Mouse (Mus musculus): Measurements from ENCODE around the gene Ppp2r2c. TPM values are rescaled to one million over a fixed set of nuclear protein-coding genes. Genes with fewer than 3 reads are reported as not detected.

Ppp2r2c gene
- polyA plus RNA-seq, 1 experiment from 2014 or later: 64.1 TPM

DNA sequence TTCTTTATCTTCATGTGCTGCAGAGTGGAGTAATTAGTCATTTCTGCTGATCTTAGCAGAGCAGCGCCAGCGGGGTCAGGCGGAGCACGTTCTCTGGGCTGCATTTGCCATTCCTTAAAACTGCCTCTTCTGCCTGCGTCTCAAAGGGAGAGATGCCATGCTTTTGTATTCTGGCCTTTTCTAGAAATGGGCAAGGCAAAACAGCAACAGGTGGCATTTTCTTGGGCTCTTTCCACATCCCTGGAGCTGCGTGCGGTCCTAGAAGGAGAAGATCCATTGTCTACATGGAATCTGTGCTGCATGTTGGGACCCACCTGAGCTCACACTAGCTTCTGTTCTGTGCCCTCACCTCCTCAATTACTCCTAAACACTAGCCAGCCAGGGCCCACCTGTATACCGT is 29.7 kb downstream of the Ppp2r2c start:
- no peaks in the 10 kb centered on the region for H3K27me3 ChIP-seq (ENCODE audit: control insufficient read depth, insufficient read depth, low read length)
- no peak overlapping the region for H3K27ac ChIP-seq (ENCODE audit: low read depth, low read length)
- H3K9me3 ChIP-seq (ENCODE audit: control insufficient read depth, low read length): no peaks in the 10 kb centered on the region
- 88% methylated on average over 8 of the region's 8 CpGs for WGBS
- no peak overlapping the region for H3K4me2 ChIP-seq (ENCODE audit: low read depth, low read length)
- no peaks in the 10 kb centered on the region for H3K36me3 ChIP-seq (ENCODE audit: control insufficient read depth, insufficient read depth, low read length)
- no peak for ATAC-seq (ENCODE audit: low read depth)
- no peak overlapping the region for H3K9ac ChIP-seq (replicated peaks; ENCODE audit: low read depth, low read length)
- H3K4me1 ChIP-seq (ENCODE audit: control insufficient read depth, insufficient read depth, low read length): peaks cover 23% of the 10 kb centered on the region
- H3K4me3 ChIP-seq (ENCODE audit: low read depth, low read length): no peak overlapping the region

DNA sequence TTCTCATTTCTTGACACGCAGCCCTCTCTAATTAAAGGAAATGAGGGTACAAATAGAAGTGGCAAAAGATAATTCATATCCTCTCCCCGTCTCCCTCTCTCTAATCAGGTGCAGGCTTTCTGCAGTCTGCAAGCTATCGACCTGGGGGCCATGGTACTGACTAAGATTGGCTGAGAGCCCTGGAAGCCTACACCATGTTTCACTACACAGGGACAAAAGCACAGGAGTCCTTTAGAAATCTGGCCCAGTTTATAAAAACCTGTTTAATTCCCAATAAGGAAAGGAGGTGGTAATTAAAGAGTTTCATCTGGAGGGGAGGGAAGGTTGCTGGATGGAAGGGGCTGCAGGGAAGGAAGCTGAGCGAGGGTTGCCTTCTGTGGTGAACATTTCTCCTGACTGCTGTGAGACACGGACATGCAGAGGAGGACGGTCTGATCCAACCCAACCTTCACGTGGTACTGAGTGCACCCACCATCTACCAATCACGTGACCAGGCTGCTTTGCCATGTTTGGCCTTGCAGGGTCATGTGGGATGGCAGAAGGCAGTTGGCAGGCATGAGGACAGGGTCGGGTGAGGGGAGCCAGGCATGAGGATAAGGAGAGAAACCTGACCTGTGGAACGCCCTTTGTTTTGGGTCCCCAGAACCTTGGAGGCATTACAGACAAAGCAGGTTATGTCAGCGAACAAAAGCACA is 30.2 kb downstream of the Ppp2r2c start:
- no peak for ATAC-seq (ENCODE audit: low read depth)
- H3K36me3 ChIP-seq (ENCODE audit: control insufficient read depth, insufficient read depth, low read length): no peaks in the 10 kb centered on the region
- H3K9ac ChIP-seq (replicated peaks; ENCODE audit: low read depth, low read length): no peak overlapping the region
- 83% methylated on average over 11 of the region's 11 CpGs for WGBS
- H3K9me3 ChIP-seq (ENCODE audit: control insufficient read depth, low read length): no peaks in the 10 kb centered on the region
- H3K4me2 ChIP-seq (ENCODE audit: low read depth, low read length): no peak overlapping the region
- H3K4me3 ChIP-seq (ENCODE audit: low read depth, low read length): no peak overlapping the region
- peaks cover 23% of the 10 kb centered on the region for H3K4me1 ChIP-seq (ENCODE audit: control insufficient read depth, insufficient read depth, low read length)
- no peaks in the 10 kb centered on the region for H3K27me3 ChIP-seq (ENCODE audit: control insufficient read depth, insufficient read depth, low read length)
- 0 out of 2 replicates have a peak overlapping the region, but pooled peaks have one; percentile 10 for H3K27ac ChIP-seq (ENCODE audit: low read depth, low read length)

DNA sequence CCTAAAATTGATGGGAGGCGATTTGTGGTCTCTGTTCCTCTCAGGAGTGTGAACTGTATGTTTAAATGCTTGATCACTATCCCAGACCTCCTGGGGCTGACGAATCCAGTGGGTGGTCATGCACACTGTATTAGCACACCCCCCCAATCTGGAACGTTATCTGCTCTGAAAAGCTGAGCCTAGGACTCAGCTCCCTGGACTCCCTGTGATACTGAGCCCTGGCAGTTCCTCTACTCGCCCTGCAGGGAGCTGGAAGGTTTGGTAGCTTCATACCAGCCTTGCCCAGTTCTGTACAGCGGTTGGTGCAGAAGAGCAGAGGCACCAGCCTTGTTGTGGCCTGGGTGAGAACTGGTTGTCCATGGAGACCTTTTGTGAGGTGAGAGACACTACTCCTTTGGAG is 31.1 kb downstream of the Ppp2r2c start:
- no peaks in the 10 kb centered on the region for H3K36me3 ChIP-seq (ENCODE audit: control insufficient read depth, insufficient read depth, low read length)

DNA sequence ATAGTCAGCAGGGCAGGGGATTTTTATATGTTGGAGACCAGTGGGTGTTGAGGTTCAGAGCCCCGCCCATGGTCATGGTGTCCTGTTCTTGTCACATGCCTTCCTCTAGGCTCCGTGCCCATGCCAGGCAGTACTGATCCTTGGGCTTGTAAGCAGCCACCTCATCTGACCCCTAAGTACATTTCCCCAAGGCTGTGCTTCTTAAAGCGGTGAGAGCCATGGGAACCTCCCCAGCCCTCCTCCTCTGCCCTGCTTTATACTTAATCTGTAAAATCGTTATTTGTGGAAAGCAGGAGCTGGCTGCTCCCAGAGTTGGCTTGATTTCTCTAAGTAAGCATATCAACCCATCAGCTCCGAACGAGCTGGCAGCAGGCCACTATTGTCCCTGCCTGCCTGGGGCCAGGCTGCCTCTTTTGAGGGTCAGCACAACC is 31.9 kb downstream of the Ppp2r2c start:
- no peak overlapping the region for H3K4me3 ChIP-seq (ENCODE audit: low read depth, low read length)
- H3K4me1 ChIP-seq (ENCODE audit: control insufficient read depth, insufficient read depth, low read length): peaks cover 13% of the 10 kb centered on the region
- H3K36me3 ChIP-seq (ENCODE audit: control insufficient read depth, insufficient read depth, low read length): no peaks in the 10 kb centered on the region
- 55% methylated on average over 6 of the region's 6 CpGs for WGBS
- H3K9me3 ChIP-seq (ENCODE audit: control insufficient read depth, low read length): no peaks in the 10 kb centered on the region
- H3K9ac ChIP-seq (replicated peaks; ENCODE audit: low read depth, low read length): no peak overlapping the region
- ATAC-seq (ENCODE audit: low read depth): no peak
- no peaks in the 10 kb centered on the region for H3K27me3 ChIP-seq (ENCODE audit: control insufficient read depth, insufficient read depth, low read length)
- H3K27ac ChIP-seq (ENCODE audit: low read depth, low read length): peak overlapping the region; percentile 41; the same call in 1 of the 2 replicates
- H3K4me2 ChIP-seq (ENCODE audit: low read depth, low read length): no peak overlapping the region

More for the DNA sequence above, 31.1 kb downstream of the Ppp2r2c start:
- no peaks in the 10 kb centered on the region for H3K9me3 ChIP-seq (ENCODE audit: control insufficient read depth, low read length)
- H3K4me3 ChIP-seq (ENCODE audit: low read depth, low read length): no peak overlapping the region
- H3K27ac ChIP-seq (ENCODE audit: low read depth, low read length): no peak overlapping the region
- ATAC-seq (ENCODE audit: low read depth): no peak
- H3K9ac ChIP-seq (replicated peaks; ENCODE audit: low read depth, low read length): no peak overlapping the region
- no peaks in the 10 kb centered on the region for H3K27me3 ChIP-seq (ENCODE audit: control insufficient read depth, insufficient read depth, low read length)
- 76% methylated on average over 5 of the region's 5 CpGs for WGBS
- no peak overlapping the region for H3K4me2 ChIP-seq (ENCODE audit: low read depth, low read length)
- H3K4me1 ChIP-seq (ENCODE audit: control insufficient read depth, insufficient read depth, low read length): peaks cover 21% of the 10 kb centered on the region

DNA sequence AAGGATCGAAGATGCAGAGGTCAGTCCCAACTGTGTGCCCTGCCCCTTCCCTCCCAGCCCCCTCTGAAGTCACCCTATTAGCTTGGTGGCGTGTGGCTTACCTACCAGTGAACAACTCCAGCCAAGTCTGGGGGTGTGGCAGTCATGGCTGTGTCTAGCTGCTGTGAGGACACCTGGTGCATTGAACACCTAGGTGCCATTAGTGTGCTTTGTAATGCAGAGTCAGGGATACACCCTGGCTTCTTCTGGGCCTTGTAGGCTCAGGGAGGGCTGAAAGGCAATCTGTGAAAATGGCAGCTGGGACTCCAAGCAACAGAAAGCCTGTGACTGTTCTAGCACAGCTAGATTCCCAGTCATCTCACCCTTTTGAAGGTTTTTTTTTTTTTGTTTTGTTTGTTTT is 34.5 kb downstream of the Ppp2r2c start:
- H3K4me3 ChIP-seq (ENCODE audit: low read depth, low read length): no peak overlapping the region
- WGBS: 78% methylated on average over 2 of the region's 2 CpGs
- H3K36me3 ChIP-seq (ENCODE audit: control insufficient read depth, insufficient read depth, low read length): no peaks in the 10 kb centered on the region
- no peaks in the 10 kb centered on the region for H3K27me3 ChIP-seq (ENCODE audit: control insufficient read depth, insufficient read depth, low read length)
- H3K4me2 ChIP-seq (ENCODE audit: low read depth, low read length): no peak overlapping the region
- peaks cover 13% of the 10 kb centered on the region for H3K4me1 ChIP-seq (ENCODE audit: control insufficient read depth, insufficient read depth, low read length)
- no peaks in the 10 kb centered on the region for H3K9me3 ChIP-seq (ENCODE audit: control insufficient read depth, low read length)
- no peak for ATAC-seq (ENCODE audit: low read depth)
- no peak overlapping the region for H3K9ac ChIP-seq (replicated peaks; ENCODE audit: low read depth, low read length)
- no peak overlapping the region for H3K27ac ChIP-seq (ENCODE audit: low read depth, low read length)

DNA sequence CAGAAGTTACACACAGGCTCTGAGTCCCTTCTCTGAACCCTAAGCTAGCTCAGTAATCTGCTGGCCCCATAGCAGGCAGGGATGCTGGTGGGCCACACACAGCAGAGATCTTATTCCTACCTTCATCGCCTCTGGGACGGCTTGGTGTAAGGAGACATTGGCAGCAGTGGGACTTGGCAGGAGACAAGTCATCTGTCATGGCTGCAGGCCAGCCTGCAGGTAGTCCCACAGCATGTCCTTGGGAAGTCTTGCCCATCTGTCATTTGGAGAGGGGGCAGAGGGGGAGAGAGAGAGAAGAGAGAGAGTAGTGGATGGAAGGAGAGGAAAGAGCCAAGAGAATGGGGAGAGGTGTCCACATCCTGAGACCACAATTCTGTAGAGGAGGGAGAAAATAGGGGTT is 35.8 kb downstream of the Ppp2r2c start:
- WGBS: 75% methylated on average over 2 of the region's 2 CpGs
- ATAC-seq (ENCODE audit: low read depth): no peak

DNA sequence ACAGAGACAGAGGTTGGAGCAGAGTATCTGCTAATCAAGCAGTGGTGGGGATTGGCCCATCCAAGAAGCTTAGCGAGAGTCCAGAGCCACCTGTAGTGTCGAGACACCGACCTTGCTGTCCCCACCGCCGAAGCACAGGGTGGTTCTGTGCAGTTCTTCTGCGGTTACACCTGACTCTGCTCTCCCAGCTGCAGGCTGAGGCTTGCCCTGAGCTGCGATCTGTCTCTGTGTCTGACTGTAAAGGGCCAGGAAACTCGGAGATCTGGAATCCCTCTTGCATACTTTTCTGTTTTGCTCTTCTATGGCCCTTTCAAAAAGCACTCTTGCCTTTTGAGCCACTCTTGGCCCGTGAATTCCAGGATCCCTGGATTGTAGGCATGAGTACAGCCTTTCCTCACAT is 36.4 kb downstream of the Ppp2r2c start:
- no peak for ATAC-seq (ENCODE audit: low read depth)
- H3K4me3 ChIP-seq (ENCODE audit: low read depth, low read length): no peak overlapping the region
- peaks cover 18% of the 10 kb centered on the region for H3K4me1 ChIP-seq (ENCODE audit: control insufficient read depth, insufficient read depth, low read length)
- 78% methylated on average over 9 of the region's 9 CpGs for WGBS
- no peaks in the 10 kb centered on the region for H3K9me3 ChIP-seq (ENCODE audit: control insufficient read depth, low read length)
- H3K9ac ChIP-seq (replicated peaks; ENCODE audit: low read depth, low read length): no peak overlapping the region
- no peaks in the 10 kb centered on the region for H3K27me3 ChIP-seq (ENCODE audit: control insufficient read depth, insufficient read depth, low read length)
- no peak overlapping the region for H3K4me2 ChIP-seq (ENCODE audit: low read depth, low read length)
- no peak overlapping the region for H3K27ac ChIP-seq (ENCODE audit: low read depth, low read length)
- no peaks in the 10 kb centered on the region for H3K36me3 ChIP-seq (ENCODE audit: control insufficient read depth, insufficient read depth, low read length)

More for the DNA sequence above, 35.8 kb downstream of the Ppp2r2c start:
- Histone ChIP-seq H3K36me3 (ENCODE audit: control insufficient read depth, insufficient read depth, low read length) (no peaks in the 10 kb centered on the region), H3K4me2 (ENCODE audit: low read depth, low read length) (no peak overlapping the region), H3K4me3 (ENCODE audit: low read depth, low read length) (no peak overlapping the region), H3K9ac (replicated peaks; ENCODE audit: low read depth, low read length) (no peak overlapping the region), H3K27me3 (ENCODE audit: control insufficient read depth, insufficient read depth, low read length) (no peaks in the 10 kb centered on the region), H3K9me3 (ENCODE audit: control insufficient read depth, low read length) (no peaks in the 10 kb centered on the region), H3K4me1 (ENCODE audit: control insufficient read depth, insufficient read depth, low read length) (peaks cover 18% of the 10 kb centered on the region), H3K27ac (ENCODE audit: low read depth, low read length) (no peak overlapping the region)

DNA sequence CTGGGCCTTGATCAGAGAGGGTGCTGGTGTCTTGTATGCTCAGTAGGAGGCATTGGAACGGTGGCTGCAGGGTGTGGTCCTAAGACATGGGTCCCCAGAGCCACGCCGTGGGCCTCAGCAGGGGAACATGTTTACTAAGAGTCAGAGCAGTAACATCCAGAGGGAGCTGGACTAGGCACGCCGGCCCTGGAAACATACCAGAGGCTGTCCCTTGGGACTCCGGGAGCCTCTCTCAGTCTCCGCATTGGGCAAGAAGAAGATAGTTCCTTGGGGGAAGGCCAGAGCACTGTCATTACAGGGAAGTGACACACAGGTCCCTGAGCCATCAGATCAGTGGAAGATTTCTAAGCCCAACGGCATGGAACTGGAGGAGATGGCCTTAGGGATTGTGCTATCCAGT is 36.9 kb downstream of the Ppp2r2c start:
- 73% methylated on average over 8 of the region's 8 CpGs for WGBS
- no peaks in the 10 kb centered on the region for H3K27me3 ChIP-seq (ENCODE audit: control insufficient read depth, insufficient read depth, low read length)
- no peak for ATAC-seq (ENCODE audit: low read depth)
- no peak overlapping the region for H3K4me3 ChIP-seq (ENCODE audit: low read depth, low read length)
- H3K9ac ChIP-seq (replicated peaks; ENCODE audit: low read depth, low read length): no peak overlapping the region
- H3K4me2 ChIP-seq (ENCODE audit: low read depth, low read length): no peak overlapping the region
- no peak overlapping the region for H3K27ac ChIP-seq (ENCODE audit: low read depth, low read length)
- H3K36me3 ChIP-seq (ENCODE audit: control insufficient read depth, insufficient read depth, low read length): no peaks in the 10 kb centered on the region
- no peaks in the 10 kb centered on the region for H3K9me3 ChIP-seq (ENCODE audit: control insufficient read depth, low read length)
- H3K4me1 ChIP-seq (ENCODE audit: control insufficient read depth, insufficient read depth, low read length): peaks cover 18% of the 10 kb centered on the region

DNA sequence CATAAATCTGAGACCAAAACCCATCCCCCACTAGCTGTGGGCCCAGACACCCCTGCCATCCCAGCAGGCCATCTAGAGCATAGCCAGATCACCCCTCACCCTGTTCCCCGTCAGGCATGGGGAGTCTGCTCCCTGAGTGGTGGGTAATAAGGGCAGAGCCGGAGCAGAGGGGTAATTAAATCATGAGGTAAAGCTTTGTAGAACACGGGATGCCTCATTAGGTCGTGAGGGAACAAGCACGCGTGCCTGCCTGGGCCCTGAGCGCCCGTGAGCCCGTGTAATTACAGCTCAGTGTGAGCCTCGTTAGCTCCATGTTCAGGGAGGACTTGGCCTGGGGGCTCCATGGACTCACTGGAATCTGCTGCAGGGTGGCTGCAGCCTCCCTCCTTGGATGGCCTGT is 39.4 kb downstream of the Ppp2r2c start:
- Histone ChIP-seq H3K36me3 (ENCODE audit: control insufficient read depth, insufficient read depth, low read length) (no peaks in the 10 kb centered on the region), H3K27ac (ENCODE audit: low read depth, low read length) (0 out of 2 replicates have a peak overlapping the region, but pooled peaks have one; percentile 52), H3K4me3 (ENCODE audit: low read depth, low read length) (no peak overlapping the region), H3K27me3 (ENCODE audit: control insufficient read depth, insufficient read depth, low read length) (no peaks in the 10 kb centered on the region), H3K9me3 (ENCODE audit: control insufficient read depth, low read length) (no peaks in the 10 kb centered on the region), H3K9ac (replicated peaks; ENCODE audit: low read depth, low read length) (no peak overlapping the region), H3K4me1 (ENCODE audit: control insufficient read depth, insufficient read depth, low read length) (peaks cover 28% of the 10 kb centered on the region), H3K4me2 (ENCODE audit: low read depth, low read length) (no peak overlapping the region)
- WGBS: 17% methylated on average over 10 of the region's 10 CpGs
- peak; percentile 22; the same call in 1 of the 2 replicates for ATAC-seq (ENCODE audit: low read depth)

All from neural tube, embryonic 14.5 days (tissue).